Mouse (Mus musculus) gastrocnemius, adult 8-10 months (tissue): ENCODE data around the gene Pcgf2. TPM values are rescaled to one million over a fixed set of nuclear protein-coding genes. Genes with fewer than 3 reads are reported as not detected.
"Not testable (repeated sequence)": the region's sequence is repeated elsewhere in the genome, so short reads cannot be mapped to it uniquely, and the experiment has no call there.

Experiments
- DNase-seq, 2 experiments: peaks; one replicate each; pipeline ENCODE4 v3.0.0; 2022; ENCODE audit warnings: low spot score in 2 of 2
- microRNA-seq: library from miRNA; unstranded; fragments of <30 nt; microRNA quantifications from one replicate; pipeline ENCODE4 v1.2.0, GENCODE M21; 2022
- total RNA-seq, 4 experiments: library from RNA; stranded (reverse); gene quantifications; 2 replicates each; pipeline ENCODE4 v1.2.4; 2022

Gene Pcgf2
- total RNA-seq, 4 experiments from 2014 or later = 1.2 to 2.7 (median 1.5) TPM

GRCm38 (mm10) chr11:97654210-97654609 is 46.1 kb downstream of the Pcgf2 start:
- no peak for DNase-seq

DNA sequence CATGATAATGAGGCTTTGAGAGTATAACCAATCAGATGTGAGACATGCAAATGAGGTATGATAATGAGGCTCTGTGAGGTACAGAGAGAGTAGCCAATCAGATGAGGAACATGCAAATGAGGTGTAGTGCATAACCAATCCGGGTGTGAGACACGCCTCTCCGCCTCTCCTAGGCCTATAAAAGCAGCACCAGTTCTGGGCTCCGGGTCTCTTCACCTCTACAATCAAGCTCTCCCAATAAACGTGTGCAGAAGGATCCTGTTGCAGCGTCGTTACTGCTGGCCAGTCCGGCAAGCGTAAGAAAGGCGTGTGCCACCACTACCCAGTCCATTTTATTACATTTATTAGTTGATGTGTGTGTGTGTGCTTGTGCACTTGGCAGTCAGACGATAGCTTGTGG is 46.9 kb downstream of the Pcgf2 start:
- not testable (repeated sequence) for DNase-seq

DNA sequence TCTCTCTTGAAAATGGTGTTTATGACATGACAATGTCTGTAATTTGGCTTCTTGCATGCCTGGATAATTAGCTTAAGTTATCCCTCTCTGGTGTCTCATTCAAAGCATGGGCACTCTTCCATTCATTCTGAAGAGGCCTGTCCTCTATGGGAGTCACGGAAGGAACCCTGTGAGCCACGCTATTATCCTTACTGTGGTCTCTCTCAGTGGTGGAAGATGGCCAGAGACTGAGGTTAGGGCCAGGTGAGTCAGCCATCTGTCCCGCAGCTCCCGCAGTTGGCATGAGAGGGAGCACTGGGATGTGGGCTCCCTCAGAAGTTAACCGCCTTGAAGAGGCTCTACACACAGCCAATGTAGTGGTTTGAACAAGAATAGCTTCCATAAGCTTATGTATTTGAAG is 50.0 kb downstream of the Pcgf2 start:
- DNase-seq = no peak

GRCm38 (mm10) chr11:97648541-97648940 is 51.8 kb downstream of the Pcgf2 start:
- not testable (repeated sequence) for DNase-seq

DNA sequence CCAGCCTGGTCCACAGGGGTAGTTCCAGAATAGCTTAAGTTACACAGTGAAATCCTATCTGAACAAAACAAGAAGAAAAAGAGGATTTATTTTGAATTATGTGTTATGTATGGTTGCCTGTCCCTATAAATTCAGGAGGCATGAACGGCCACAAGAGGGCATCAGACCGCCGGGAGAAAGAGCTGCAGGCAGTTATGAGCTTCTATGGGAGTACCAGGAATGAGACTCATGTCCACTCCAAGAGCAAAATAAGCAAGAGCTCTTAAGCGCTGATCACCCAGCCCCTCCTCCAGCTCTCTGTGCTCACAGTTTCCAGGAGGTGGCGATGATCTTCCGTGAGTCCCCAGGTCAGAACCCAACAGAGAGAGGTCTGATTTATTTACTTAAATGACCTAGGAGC is 55.5 kb downstream of the Pcgf2 start:
- peak; percentile 55 to 67 for DNase-seq

GRCm38 (mm10) chr11:97643380-97644055 is 56.8 kb downstream of the Pcgf2 start:
- DNase-seq = no peak

DNA sequence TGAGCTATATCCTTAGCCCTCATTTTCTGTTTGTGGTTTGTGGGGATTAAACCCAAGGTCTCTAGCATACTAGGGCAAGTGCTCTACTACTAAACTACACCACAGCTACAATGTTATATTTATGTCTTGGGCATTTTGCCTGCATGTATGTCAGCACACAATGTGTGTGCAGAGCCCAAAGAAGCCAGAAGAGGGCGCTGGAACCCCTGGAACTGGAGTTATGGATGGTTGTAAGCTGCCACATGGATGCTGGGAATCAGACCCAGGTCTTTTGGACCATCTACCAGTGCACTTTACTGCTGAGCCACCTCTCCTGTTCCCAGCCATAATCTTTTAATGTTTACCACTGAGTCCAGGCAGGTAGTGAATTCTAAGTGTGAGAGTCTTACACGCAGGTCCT is 57.6 kb downstream of the Pcgf2 start:
- DNase-seq = no peak

GRCm38 (mm10) chr11:97641668-97642067 is 58.6 kb downstream of the Pcgf2 start:
- no peak for DNase-seq

Small RNAs within 50 kb of the gene (microRNA-seq; reads per million reads assigned to microRNA genes)
- gene Gm24158 (not detected), gene Mir6927 (not detected), gene Mir8102 (not detected)

Other genes starting within 250 kb of the Pcgf2 start
- not detected for gene 4933428G20Rik, start 200.2 kb downstream of the Pcgf2 start, total RNA-seq
- gene Srcin1, start 124.3 kb downstream of the Pcgf2 start, total RNA-seq = 1 to 10 TPM; 1.1 to 2.5 (median 1.6) TPM
- under 1 TPM; 0.39 to 0.92 (median 0.75) TPM for gene Epop, start 70.8 kb downstream of the Pcgf2 start, total RNA-seq
- 10 to 100 TPM; 45.5 to 63.7 (median 51.7) TPM for gene Mllt6, start 37.1 kb downstream of the Pcgf2 start, total RNA-seq
- gene Cisd3, start 14.7 kb downstream of the Pcgf2 start, total RNA-seq = 100 to 1,000 TPM; 102 to 119 (median 105) TPM
- 100 to 1,000 TPM; 164 to 175 (median 171) TPM for gene Psmb3, start 2.9 kb upstream of the Pcgf2 start, total RNA-seq
- gene Pip4k2b, start 44.2 kb upstream of the Pcgf2 start, total RNA-seq = 10 to 100 TPM; 68.1 to 81.6 (median 73.1) TPM
- 1 to 10 TPM; 3.2 to 5.9 (median 4.7) TPM for gene Cwc25, start 66.1 kb upstream of the Pcgf2 start, total RNA-seq
- gene 1700001P01Rik, start 75.4 kb upstream of the Pcgf2 start, total RNA-seq = not detected
- gene Rpl23, start 81.9 kb upstream of the Pcgf2 start, total RNA-seq = 100 to 1,000 TPM; 371 to 534 (median 431) TPM
- 10 to 100 TPM in 2 of 4 experiments, 1 to 10 TPM in 2; 5.9 to 11.2 (median 9.0) TPM for gene Lasp1, start 98.5 kb upstream of the Pcgf2 start, total RNA-seq
- under 1 TPM; 0.19 to 0.51 (median 0.32) TPM for gene B230217C12Rik, start 140.3 kb upstream of the Pcgf2 start, total RNA-seq
- under 1 TPM in 3 of 4 experiments, not detected in 1; 0.15 to 0.48 (median 0.46) TPM for gene Fbxo47, start 183.7 kb upstream of the Pcgf2 start, total RNA-seq